Mouse (Mus musculus): Measurements from ENCODE around the gene Ric8a.
"Not testable (repeated sequence)": the region's sequence is repeated elsewhere in the genome, so short reads cannot be mapped to it uniquely, and the experiment has no call there.

Gene Ric8a

GRCm38 (mm10) chr7:140890636-140891035 is 33.9 kb downstream of the Ric8a start:
- DNase-seq (ENCODE audit: low spot score): not testable (repeated sequence)

GRCm38 (mm10) chr7:140894031-140894430 is 37.3 kb downstream of the Ric8a start:
- no peak for DNase-seq (ENCODE audit: low spot score)

GRCm38 (mm10) chr7:140894611-140895010 is 37.9 kb downstream of the Ric8a start:
- DNase-seq (ENCODE audit: low spot score): no peak

DNA sequence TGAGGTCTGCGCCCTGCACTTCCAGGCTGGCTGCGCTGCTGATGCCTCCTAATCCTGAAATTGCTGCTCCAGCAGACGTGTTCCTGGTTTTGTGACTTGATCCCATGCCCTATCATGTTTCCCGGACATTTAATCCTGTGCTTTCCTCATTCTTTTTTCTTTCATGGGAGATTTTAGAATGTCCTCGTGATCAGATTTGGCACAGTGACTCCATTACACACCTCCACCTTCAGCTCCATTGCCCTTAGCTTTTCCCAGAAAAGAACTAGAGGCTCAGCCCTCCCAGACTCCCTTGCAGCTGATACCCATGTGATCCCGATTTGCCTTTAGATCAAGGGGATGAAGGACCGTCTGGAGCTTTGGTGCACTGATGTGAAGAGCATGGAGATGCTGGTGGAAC is 41.1 kb downstream of the Ric8a start:
- DNase-seq (ENCODE audit: low spot score): no peak

- no peak for DNase-seq (ENCODE audit: low spot score)
Measured at GRCm38 (mm10) chr7:140899121-140899520, 42.4 kb downstream of the Ric8a start.

DNA sequence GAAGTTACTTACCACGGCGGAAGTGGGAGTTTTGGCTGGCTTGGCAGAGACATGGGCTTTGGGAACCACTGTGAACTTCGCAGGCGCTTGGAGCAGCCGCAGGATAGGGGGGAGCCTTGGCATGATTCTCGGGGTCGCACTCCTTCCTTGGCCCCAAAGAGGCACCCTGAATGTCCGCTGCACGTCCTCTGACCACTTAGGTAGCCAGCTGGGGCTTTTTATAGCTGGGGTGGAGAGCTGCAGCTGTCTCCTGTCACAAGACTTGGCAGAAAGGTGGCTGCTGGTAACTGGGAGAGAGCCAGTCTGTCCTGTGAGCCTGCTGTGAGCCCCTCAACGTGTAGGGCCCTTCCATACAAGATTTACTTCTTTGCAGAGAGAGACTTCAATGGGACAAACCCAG is 43.5 kb downstream of the Ric8a start, which contains the start of gene Cox8b:
TSS of gene Cox8b (minus strand) at position 227 of the 400 bp plus-strand sequence.
- DNase-seq (ENCODE audit: low spot score): no peak

GRCm38 (mm10) chr7:140902036-140902875 is 45.5 kb downstream of the Ric8a start:
- no peak for DNase-seq (ENCODE audit: low spot score)

DNA sequence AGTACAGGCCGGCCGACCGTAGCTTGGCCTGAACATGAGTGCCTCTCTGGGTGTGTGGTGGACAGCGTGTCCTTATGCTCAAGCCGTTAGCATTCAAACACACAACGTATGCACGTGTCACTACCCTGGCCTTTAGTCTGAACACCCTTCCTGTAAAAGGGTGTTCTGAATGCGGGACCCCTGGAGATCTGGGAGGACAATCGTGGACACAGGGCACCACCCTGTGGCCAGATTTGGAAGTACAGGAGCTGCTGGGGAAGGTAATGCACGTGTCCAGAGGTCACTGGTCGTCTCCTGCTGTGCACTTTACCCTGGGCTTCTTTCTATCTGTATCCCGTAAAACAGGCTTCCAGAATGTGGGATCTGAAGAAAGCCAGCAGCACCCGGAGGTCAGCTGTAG is 46.5 kb downstream of the Ric8a start:
- DNase-seq (ENCODE audit: low spot score): peak; percentile 79

DNA sequence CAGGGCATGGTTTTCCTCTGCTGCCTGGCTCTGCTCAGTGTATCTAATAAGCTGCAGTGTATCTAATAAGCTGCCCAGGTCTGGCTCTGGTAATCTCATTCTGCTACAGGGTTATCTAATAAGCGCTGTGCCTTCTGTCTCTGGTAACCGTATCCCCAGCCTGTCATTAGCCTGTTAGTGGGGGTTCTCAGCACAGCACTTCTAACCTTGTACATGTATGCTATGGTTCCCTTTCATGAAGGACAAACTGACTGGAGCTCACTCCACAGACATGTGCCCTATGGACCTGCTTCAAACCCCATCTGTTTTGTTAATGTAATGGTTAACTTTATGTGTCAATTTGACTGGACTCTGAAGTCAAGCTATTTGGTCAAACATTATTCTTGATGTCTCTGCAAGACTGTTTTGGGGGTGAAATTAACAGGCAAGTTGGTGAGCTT is 48.9 kb downstream of the Ric8a start:
- no peak for DNase-seq (ENCODE audit: low spot score)

DNA sequence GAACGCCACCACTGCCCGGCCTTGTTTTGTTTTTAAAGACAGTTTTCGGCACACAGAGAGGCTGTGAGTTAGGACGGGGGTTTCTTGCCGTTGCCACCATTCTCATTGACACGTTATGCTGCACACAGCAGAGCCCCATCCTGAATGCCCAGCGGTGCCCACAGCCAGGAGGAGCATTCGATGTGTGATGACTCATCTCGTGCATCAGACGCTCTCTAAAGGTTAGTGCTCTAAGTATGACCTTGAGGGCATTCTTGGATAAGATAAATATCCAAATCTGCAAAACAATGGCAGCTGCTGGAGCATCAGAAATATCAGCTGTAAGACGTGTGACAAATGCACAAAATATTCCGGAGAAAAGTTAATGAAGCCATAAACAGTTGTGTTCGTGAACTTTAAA is 50.4 kb downstream of the Ric8a start:
- DNase-seq (ENCODE audit: low spot score): no peak

DNA sequence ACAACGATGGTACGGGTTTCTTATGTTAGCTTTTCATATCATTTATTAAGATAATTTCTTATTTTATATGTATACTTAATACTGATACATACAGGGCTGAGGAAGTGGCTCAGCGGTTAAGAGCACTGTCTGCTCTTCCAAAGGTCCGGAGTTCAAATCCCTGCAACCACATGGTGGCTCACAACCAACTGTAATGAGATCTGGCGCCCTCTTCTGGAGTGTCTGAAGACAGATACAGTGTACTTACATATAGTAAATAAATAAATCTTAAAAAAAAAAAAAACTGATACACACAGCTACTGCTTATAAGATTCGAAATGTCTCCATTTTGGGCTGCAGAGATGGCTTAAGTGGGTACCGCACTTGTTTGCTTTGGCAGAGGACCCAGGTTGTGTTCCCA is 50.9 kb downstream of the Ric8a start:
- DNase-seq (ENCODE audit: low spot score): no peak

DNA sequence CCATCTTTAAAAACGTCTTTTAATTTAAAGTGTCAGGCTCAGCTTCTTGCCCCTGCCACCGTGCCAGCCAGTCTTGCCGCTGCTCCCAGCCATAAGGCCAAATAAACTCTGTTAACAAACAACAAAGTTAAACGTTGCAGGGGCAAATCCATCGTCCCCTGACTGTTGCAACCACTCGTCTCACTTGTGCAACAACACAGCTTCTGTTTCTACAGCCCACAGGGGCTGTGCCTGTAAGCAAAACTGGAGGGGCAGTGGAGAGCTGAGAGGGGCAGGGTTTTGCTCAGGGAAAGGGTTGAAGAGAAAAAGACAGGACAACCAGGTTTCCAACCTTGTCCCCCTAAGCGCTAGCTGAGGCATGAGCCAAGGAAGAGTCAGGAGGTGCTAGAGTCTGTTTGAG is 51.4 kb downstream of the Ric8a start:
- no peak for DNase-seq (ENCODE audit: low spot score)

DNA sequence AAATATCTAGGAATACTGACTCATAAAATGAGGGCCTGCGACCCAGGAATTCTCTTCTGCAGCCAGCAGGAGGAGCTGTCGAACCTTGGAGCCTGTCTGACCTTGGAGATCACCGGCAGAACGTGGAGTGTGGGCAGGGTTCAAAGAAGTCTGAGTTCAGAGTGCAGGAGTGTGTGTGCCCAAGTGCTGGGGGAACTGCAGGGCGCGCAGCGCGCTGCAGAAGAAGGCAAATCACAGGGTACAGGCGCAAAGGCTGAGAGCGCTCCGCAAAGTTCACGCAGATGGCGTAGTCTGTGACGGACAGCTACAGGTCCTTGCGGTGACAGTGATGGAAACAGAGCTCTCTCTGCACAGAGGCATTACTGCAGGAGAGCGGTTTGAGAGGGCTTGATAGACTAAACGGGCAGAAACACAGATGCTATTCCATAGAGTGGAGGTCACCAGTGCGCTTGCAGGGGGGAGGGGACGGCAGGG is 51.9 kb downstream of the Ric8a start:
- peak; percentile 65 for DNase-seq (ENCODE audit: low spot score)

DNA sequence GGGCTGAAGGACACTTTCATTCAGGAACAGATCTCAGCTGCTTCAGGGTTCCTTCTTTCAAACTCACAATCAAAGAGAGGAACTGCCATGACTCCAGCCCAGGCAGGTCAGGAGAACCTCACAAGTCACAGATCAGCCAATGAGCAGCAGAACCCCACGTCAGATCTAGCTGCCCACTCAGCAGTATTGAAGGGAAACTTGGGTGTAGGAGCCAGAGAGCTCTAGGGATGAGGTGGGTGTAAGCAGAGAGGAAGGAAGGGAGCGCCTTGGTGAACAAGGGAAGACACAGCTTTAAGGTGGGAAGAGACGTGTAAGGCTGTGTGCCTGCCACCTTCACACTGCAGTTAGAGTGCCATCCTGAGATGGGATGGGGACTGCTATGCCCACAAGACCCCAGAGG is 55.5 kb downstream of the Ric8a start:
- no peak for DNase-seq (ENCODE audit: low spot score)

DNA sequence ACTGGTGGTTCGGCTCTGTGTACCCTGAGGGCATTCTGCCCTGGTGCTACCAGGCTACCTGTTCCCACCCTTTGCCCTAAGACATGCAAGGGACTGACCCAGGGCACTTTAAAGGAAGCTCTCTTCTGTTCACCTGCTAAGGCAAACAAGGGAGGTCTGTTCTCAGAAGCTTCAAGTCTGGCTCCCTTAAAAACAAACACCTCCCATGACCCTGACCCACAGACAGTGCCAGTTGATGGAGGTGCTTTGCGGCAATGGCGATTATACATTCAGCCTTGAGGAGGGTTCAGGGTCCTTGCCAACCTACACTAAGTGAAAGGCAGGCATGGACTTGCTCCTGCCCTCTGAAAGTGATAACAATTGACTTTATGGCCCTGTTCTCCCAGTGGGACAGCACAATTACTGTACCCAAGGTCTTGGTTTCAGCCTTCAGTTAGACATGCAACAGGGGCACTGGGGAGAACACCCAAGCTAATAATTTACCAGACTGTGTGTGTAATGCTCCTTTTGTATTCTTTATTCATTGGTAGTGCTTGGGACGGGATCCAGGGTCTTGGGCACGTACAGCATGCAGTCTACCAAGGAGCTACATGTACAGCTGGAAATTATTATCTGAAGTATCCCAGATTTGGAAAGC is 56.2 kb downstream of the Ric8a start:
- no peak for DNase-seq (ENCODE audit: low spot score)

Data from layer of hippocampus, adult 11-12 months (tissue).